Mouse (Mus musculus) embryonic facial prominence, embryonic 12.5 days (tissue): ENCODE data around the gene Ms4a4b. TPM values are rescaled to one million over a fixed set of nuclear protein-coding genes. Genes with fewer than 3 reads are reported as not detected.
"Not testable (repeated sequence)": the region's sequence is repeated elsewhere in the genome, so short reads cannot be mapped to it uniquely, and the experiment has no call there.

Experiments
- ATAC-seq: fragments of 200-750 bp; cut with Nextera tagmentation; 2 replicates; pipeline ENCODE4 v1.8.0; 2017; ENCODE audit not compliant: insufficient number of reproducible peaks, insufficient read depth, low FRiP score, low TSS enrichment
- H3K27ac ChIP-seq: fragments of 300-500 bp; sonication (generic); 2 replicates; pipeline ENCODE4 v1.5.1; 2016; ENCODE audit warnings: mild to moderate bottlenecking
- H3K27me3 ChIP-seq: fragments of 300-500 bp; sonication (generic); 2 replicates; pipeline ENCODE4 v1.6.1; 2016; ENCODE audit warnings: mild to moderate bottlenecking, moderate library complexity
- H3K36me3 ChIP-seq: fragments of 300-500 bp; sonication (generic); 2 replicates; pipeline ENCODE4 v1.6.1; 2016; ENCODE audit warnings: mild to moderate bottlenecking
- H3K4me1 ChIP-seq: fragments of 300-500 bp; sonication (generic); 2 replicates; pipeline ENCODE4 v1.6.1; 2016
- H3K4me2 ChIP-seq: fragments of 300-500 bp; sonication (generic); replicated peaks from 2 replicates; pipeline ENCODE4 v1.6.1; 2016; ENCODE audit warnings: mild to moderate bottlenecking, moderate library complexity
- H3K4me3 ChIP-seq: fragments of 300-500 bp; sonication (generic); 2 replicates; pipeline ENCODE4 v1.5.1; 2016; ENCODE audit warnings: mild to moderate bottlenecking
- H3K9ac ChIP-seq: fragments of 300-500 bp; sonication (generic); 2 replicates; pipeline ENCODE4 v1.6.1; 2016; ENCODE audit warnings: mild to moderate bottlenecking, moderate library complexity
- H3K9me3 ChIP-seq: fragments of 300-500 bp; sonication (generic); 2 replicates; pipeline ENCODE4 v1.6.1; 2016; ENCODE audit warnings: mild to moderate bottlenecking, moderate library complexity
- WGBS: fragments of 180-500 bp; shearing (Covaris S2); methylation state at CpG from one replicate; pipeline ENCODE4 v1.1.7; 2016; 5-methylcytosine and 5-hydroxymethylcytosine counted together
- polyA plus RNA-seq: library from polyadenylated mRNA; unstranded; fragments of >200 nt; fragmentation: Nextera tagmentation; extraction: Ambion mirVana; gene quantifications from 2 replicates; pipeline ENCODE4 v1.2.1, GENCODE M21; 2016

The Ms4a4b gene
- polyA plus RNA-seq, 1 experiment from 2014 or later, result not detected

- Histone ChIP-seq H3K36me3 (no peaks in the 10 kb centered on the region), H3K27me3 (no peaks in the 10 kb centered on the region)
- WGBS, result 75% methylated on average over 4 of the region's 4 CpGs
Observed at GRCm38 (mm10) chr19:11491406-11492189, 48.2 kb downstream of the Ms4a4b start.

GRCm38 (mm10) chr19:11492671-11493070, 49.3 kb downstream of the Ms4a4b start:
- Histone ChIP-seq H3K4me3 (no peak overlapping the region), H3K4me1 (no peaks in the 10 kb centered on the region), H3K36me3 (no peaks in the 10 kb centered on the region), H3K9me3 (no peaks in the 10 kb centered on the region), H3K27me3 (no peaks in the 10 kb centered on the region), H3K27ac (no peak overlapping the region), H3K4me2 (no peak overlapping the region), H3K9ac (no peak overlapping the region)
- ATAC-seq, result no peak
- WGBS, result 81% methylated on average over 1 of the region's 1 CpGs

More at GRCm38 (mm10) chr19:11491406-11492189, 48.2 kb downstream of the Ms4a4b start:
- no peak for ATAC-seq
- H3K9ac ChIP-seq, result no peak overlapping the region
- H3K9me3 ChIP-seq, result no peaks in the 10 kb centered on the region
- H3K4me1 ChIP-seq, result no peaks in the 10 kb centered on the region
- H3K27ac ChIP-seq, result no peak overlapping the region
- no peak overlapping the region for H3K4me2 ChIP-seq
- no peak overlapping the region for H3K4me3 ChIP-seq

- Histone ChIP-seq H3K4me1 (no peaks in the 10 kb centered on the region), H3K4me3 (no peak overlapping the region), H3K27me3 (no peaks in the 10 kb centered on the region), H3K9ac (no peak overlapping the region), H3K27ac (no peak overlapping the region), H3K36me3 (no peaks in the 10 kb centered on the region), H3K4me2 (no peak overlapping the region), H3K9me3 (no peaks in the 10 kb centered on the region)
- 87% methylated on average over 3 of the region's 3 CpGs for WGBS
- ATAC-seq, result no peak
Observed at GRCm38 (mm10) chr19:11494519-11494918, 51.2 kb downstream of the Ms4a4b start.

GRCm38 (mm10) chr19:11496361-11496760, 53.0 kb downstream of the Ms4a4b start:
- no peak for ATAC-seq
- H3K4me3 ChIP-seq, result no peak overlapping the region
- WGBS, result 85% methylated on average over 6 of the region's 6 CpGs
- no peak overlapping the region for H3K4me2 ChIP-seq
- no peaks in the 10 kb centered on the region for H3K27me3 ChIP-seq
- H3K4me1 ChIP-seq, result no peaks in the 10 kb centered on the region
- H3K9me3 ChIP-seq, result no peaks in the 10 kb centered on the region
- no peak overlapping the region for H3K9ac ChIP-seq
- no peaks in the 10 kb centered on the region for H3K36me3 ChIP-seq
- no peak overlapping the region for H3K27ac ChIP-seq

- not testable (repeated sequence) for H3K36me3 ChIP-seq, H3K4me2 ChIP-seq, H3K4me3 ChIP-seq, H3K9me3 ChIP-seq, H3K27me3 ChIP-seq, ATAC-seq, H3K4me1 ChIP-seq, H3K27ac ChIP-seq, H3K9ac ChIP-seq
- 76% methylated on average over 1 of the region's 1 CpGs for WGBS
Observed at GRCm38 (mm10) chr19:11497300-11497699, 53.9 kb downstream of the Ms4a4b start.

- no peak for ATAC-seq
- H3K27me3 ChIP-seq, result no peaks in the 10 kb centered on the region
Observed at GRCm38 (mm10) chr19:11500796-11501195, 57.4 kb downstream of the Ms4a4b start.

GRCm38 (mm10) chr19:11501326-11501725, 58.0 kb downstream of the Ms4a4b start:
- Histone ChIP-seq H3K36me3 (no peaks in the 10 kb centered on the region), H3K9ac (no peak overlapping the region), H3K4me3 (no peak overlapping the region), H3K9me3 (no peaks in the 10 kb centered on the region), H3K4me1 (no peaks in the 10 kb centered on the region), H3K27ac (no peak overlapping the region), H3K4me2 (no peak overlapping the region), H3K27me3 (no peaks in the 10 kb centered on the region)
- 89% methylated on average over 4 of the region's 4 CpGs for WGBS
- ATAC-seq, result no peak

More at GRCm38 (mm10) chr19:11500796-11501195, 57.4 kb downstream of the Ms4a4b start:
- H3K4me3 ChIP-seq, result no peak overlapping the region
- H3K9ac ChIP-seq, result no peak overlapping the region
- WGBS, result 97% methylated on average over 1 of the region's 1 CpGs
- H3K4me1 ChIP-seq, result no peaks in the 10 kb centered on the region
- H3K9me3 ChIP-seq, result no peaks in the 10 kb centered on the region
- H3K27ac ChIP-seq, result no peak overlapping the region
- no peaks in the 10 kb centered on the region for H3K36me3 ChIP-seq
- no peak overlapping the region for H3K4me2 ChIP-seq

GRCm38 (mm10) chr19:11504857-11505256, 61.5 kb downstream of the Ms4a4b start:
- no peaks in the 10 kb centered on the region for H3K9me3 ChIP-seq
- no peak overlapping the region for H3K9ac ChIP-seq
- H3K27ac ChIP-seq, result no peak overlapping the region
- H3K27me3 ChIP-seq, result no peaks in the 10 kb centered on the region
- no peaks in the 10 kb centered on the region for H3K4me1 ChIP-seq
- WGBS, result 76% methylated on average over 1 of the region's 1 CpGs
- no peaks in the 10 kb centered on the region for H3K36me3 ChIP-seq
- no peak overlapping the region for H3K4me2 ChIP-seq
- H3K4me3 ChIP-seq, result no peak overlapping the region
- ATAC-seq, result no peak

- Histone ChIP-seq H3K4me3 (no peak overlapping the region), H3K27ac (no peak overlapping the region), H3K9me3 (no peaks in the 10 kb centered on the region), H3K4me1 (no peaks in the 10 kb centered on the region), H3K27me3 (no peaks in the 10 kb centered on the region), H3K36me3 (no peaks in the 10 kb centered on the region), H3K4me2 (no peak overlapping the region), H3K9ac (no peak overlapping the region)
- 56% methylated on average over 1 of the region's 1 CpGs for WGBS
- no peak for ATAC-seq
Observed at GRCm38 (mm10) chr19:11513458-11513857, 70.1 kb downstream of the Ms4a4b start.

GRCm38 (mm10) chr19:11516246-11516645, 72.9 kb downstream of the Ms4a4b start, which contains the start of gene Ms4a6b:
Ms4a6b (plus strand) TSS chr19:11516512.
- no peaks in the 10 kb centered on the region for H3K36me3 ChIP-seq
- no peaks in the 10 kb centered on the region for H3K9me3 ChIP-seq
- H3K9ac ChIP-seq, result no peak within 1 kb of the TSS
- H3K27me3 ChIP-seq, result no peaks in the 10 kb centered on the region
- H3K27ac ChIP-seq, result no peak within 1 kb of the TSS
- ATAC-seq, result no peak
- no peaks in the 10 kb centered on the region for H3K4me1 ChIP-seq
- no peak within 1 kb of the TSS for H3K4me2 ChIP-seq
- H3K4me3 ChIP-seq, result no peak within 1 kb of the TSS
